Mouse (Mus musculus): ENCODE data around the gene Xrcc1. TPM values are rescaled to one million over a fixed set of nuclear protein-coding genes. Genes with fewer than 3 reads are reported as not detected.

Gene Xrcc1
- total and polyA plus RNA-seq, 2 experiments from 2014 or later, result 45.1 to 50.8 TPM

- WGBS, result 10% methylated on average over 15 of the region's 15 CpGs
- no peak for TF ChIP-seq CTCF (IDR thresholded peaks at IDR 0.05; ENCODE audit: low read depth)
Observed at GRCm38 (mm10) chr7:24505447-24506064, 40.5 kb upstream of the Xrcc1 start.

DNA sequence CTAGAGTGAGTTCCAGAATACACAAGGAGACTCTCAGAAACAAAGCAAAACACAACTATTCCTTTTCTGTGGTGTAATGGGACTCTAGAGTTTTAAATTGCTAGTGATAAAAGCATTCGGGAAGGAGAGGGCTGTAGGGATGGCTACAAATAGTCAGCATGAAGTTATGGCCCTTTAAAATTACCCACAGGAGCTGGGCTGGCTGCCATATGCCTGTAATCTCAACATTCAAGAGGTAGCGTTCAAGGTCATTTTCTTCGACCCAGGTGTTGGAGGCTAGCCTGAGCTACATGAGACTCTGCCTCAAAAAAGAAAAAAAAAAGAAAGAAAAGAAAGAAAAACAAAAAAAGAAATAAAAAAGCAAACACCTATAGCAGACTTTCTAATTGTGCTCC is 40.0 kb upstream of the Xrcc1 start:
- peak overlapping the region; percentile 78 for H3K9ac ChIP-seq (replicated peaks; ENCODE audit: low read length)
- WGBS, result 5% methylated on average over 3 of the region's 3 CpGs
- no peak for TF ChIP-seq CTCF (IDR thresholded peaks at IDR 0.05; ENCODE audit: low read depth)
- ATAC-seq (no peak), DNase-seq (ENCODE audit: low spot score) (peak; percentile 43)
- H3K27ac ChIP-seq, result peak overlapping the region; percentile 100
- H3K4me1 ChIP-seq (ENCODE audit: insufficient read depth, low read length), result peaks cover 14% of the 10 kb centered on the region
- peak overlapping the region; percentile 80 for H3K4me2 ChIP-seq (ENCODE audit: low read depth, low read length)
- 0 out of 2 replicates have a peak, but pooled peaks cover 6% of the 10 kb centered on the region for H3K36me3 ChIP-seq (ENCODE audit: insufficient read depth, low read length)
- no peaks in the 10 kb centered on the region for H3K9me3 ChIP-seq (ENCODE audit: low read length)
- no peaks in the 10 kb centered on the region for H3K27me3 ChIP-seq (ENCODE audit: insufficient read depth, low read length)
- H3K4me3 ChIP-seq (ENCODE audit: low read length), result peak overlapping the region; percentile 60

More at GRCm38 (mm10) chr7:24505447-24506064, 40.5 kb upstream of the Xrcc1 start:
- DNase-seq (ENCODE audit: low spot score) (peak; percentile 11), ATAC-seq (no peak)
- peak overlapping the region; percentile 100 for H3K27ac ChIP-seq
- H3K36me3 ChIP-seq (ENCODE audit: insufficient read depth, low read length), result 0 out of 2 replicates have a peak, but pooled peaks cover 6% of the 10 kb centered on the region
- peak overlapping the region; percentile 80 for H3K4me2 ChIP-seq (ENCODE audit: low read depth, low read length)
- H3K4me3 ChIP-seq (ENCODE audit: low read length), result no peak overlapping the region; the same call in 1 of the 2 replicates
- H3K9me3 ChIP-seq (ENCODE audit: low read length), result no peaks in the 10 kb centered on the region
- H3K4me1 ChIP-seq (ENCODE audit: insufficient read depth, low read length), result peaks cover 14% of the 10 kb centered on the region
- H3K9ac ChIP-seq (replicated peaks; ENCODE audit: low read length), result peak overlapping the region; percentile 35; the same call in 1 of the 2 replicates
- no peaks in the 10 kb centered on the region for H3K27me3 ChIP-seq (ENCODE audit: insufficient read depth, low read length)

DNA sequence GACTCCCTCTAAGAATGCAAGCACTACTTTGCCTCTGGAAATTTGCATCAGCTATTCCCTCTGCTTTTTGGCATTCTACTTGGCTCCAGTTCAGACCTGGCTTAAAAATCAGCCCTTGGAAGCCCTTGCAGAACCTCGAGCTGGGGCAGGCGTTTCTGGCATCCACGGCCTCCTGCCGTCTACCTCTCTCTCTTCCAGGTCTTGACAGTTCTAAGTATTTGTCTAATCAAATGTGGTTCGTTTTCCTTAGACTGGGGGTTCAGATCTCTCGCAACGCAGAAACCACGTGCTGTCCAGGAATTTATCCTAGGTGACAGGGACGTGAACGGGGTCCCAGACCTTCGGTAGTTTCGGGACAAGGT is 39.6 kb upstream of the Xrcc1 start:
- Histone ChIP-seq H3K9me3 (ENCODE audit: low read length) (no peaks in the 10 kb centered on the region), H3K4me2 (ENCODE audit: low read depth, low read length) (peak overlapping the region; percentile 80), H3K36me3 (ENCODE audit: insufficient read depth, low read length) (0 out of 2 replicates have a peak, but pooled peaks cover 6% of the 10 kb centered on the region), H3K27ac (peak overlapping the region; percentile 100), H3K27me3 (ENCODE audit: insufficient read depth, low read length) (no peaks in the 10 kb centered on the region), H3K4me1 (ENCODE audit: insufficient read depth, low read length) (peaks cover 14% of the 10 kb centered on the region), H3K9ac (replicated peaks; ENCODE audit: low read length) (peak overlapping the region; percentile 78), H3K4me3 (ENCODE audit: low read length) (peak overlapping the region; percentile 60)
- TF ChIP-seq CTCF (IDR thresholded peaks at IDR 0.05; ENCODE audit: low read depth), result no peak
- ATAC-seq (peak; percentile 11), DNase-seq (ENCODE audit: low spot score) (peak; percentile 81)
- 0% methylated on average over 12 of the region's 12 CpGs for WGBS

GRCm38 (mm10) chr7:24506838-24507725 is 39.0 kb upstream of the Xrcc1 start, which contains the start of gene Zfp428:
Zfp428 (plus strand) TSS chr7:24507006.
- Histone ChIP-seq H3K9me3 (ENCODE audit: low read length) (no peaks in the 10 kb centered on the region), H3K9ac (replicated peaks; ENCODE audit: low read length) (peak within 1 kb of the TSS; percentile 78), H3K27me3 (ENCODE audit: insufficient read depth, low read length) (no peaks in the 10 kb centered on the region), H3K4me3 (ENCODE audit: low read length) (peak within 1 kb of the TSS; percentile 60), H3K4me2 (ENCODE audit: low read depth, low read length) (peak within 1 kb of the TSS; percentile 80), H3K27ac (peak within 1 kb of the TSS; percentile 100), H3K36me3 (ENCODE audit: insufficient read depth, low read length) (0 out of 2 replicates have a peak, but pooled peaks cover 6% of the 10 kb centered on the region), H3K4me1 (ENCODE audit: insufficient read depth, low read length) (peaks cover 14% of the 10 kb centered on the region)
- DNase-seq (ENCODE audit: low spot score) (peak; percentile 96), ATAC-seq (peak; percentile 94)
- no peak for TF ChIP-seq CTCF (IDR thresholded peaks at IDR 0.05; ENCODE audit: low read depth)
- under 1% methylated on average over 81 of the region's 84 CpGs for WGBS

- peak; percentile 2 for ATAC-seq
- TF ChIP-seq CTCF (IDR thresholded peaks at IDR 0.05; ENCODE audit: low read depth), result no peak
Observed at GRCm38 (mm10) chr7:24507726-24508114, 38.4 kb upstream of the Xrcc1 start.

GRCm38 (mm10) chr7:24512355-24512754 is 33.7 kb upstream of the Xrcc1 start, which contains the start of gene AC161166.1:
AC161166.1 (minus strand) TSS chr7:24512455.
- no peaks in the 10 kb centered on the region for H3K36me3 ChIP-seq (ENCODE audit: insufficient read depth, low read length)
- no peak within 1 kb of the TSS for H3K4me2 ChIP-seq (ENCODE audit: low read depth, low read length)
- no peak within 1 kb of the TSS for H3K9ac ChIP-seq (replicated peaks; ENCODE audit: low read length)
- H3K27ac ChIP-seq, result no peak within 1 kb of the TSS
- no peak within 1 kb of the TSS for H3K4me3 ChIP-seq (ENCODE audit: low read length)
- DNase-seq (ENCODE audit: low spot score) (no peak), ATAC-seq (no peak)
- peaks cover 4% of the 10 kb centered on the region for H3K4me1 ChIP-seq (ENCODE audit: insufficient read depth, low read length)
- 87% methylated on average over 7 of the region's 7 CpGs for WGBS
- TF ChIP-seq CTCF (IDR thresholded peaks at IDR 0.05; ENCODE audit: low read depth), result no peak
- H3K9me3 ChIP-seq (ENCODE audit: low read length), result no peaks in the 10 kb centered on the region
- no peaks in the 10 kb centered on the region for H3K27me3 ChIP-seq (ENCODE audit: insufficient read depth, low read length)

More at GRCm38 (mm10) chr7:24507726-24508114, 38.4 kb upstream of the Xrcc1 start:
- DNase-seq (ENCODE audit: low spot score), result no peak
- peak overlapping the region; percentile 78 for H3K9ac ChIP-seq (replicated peaks; ENCODE audit: low read length)
- H3K4me1 ChIP-seq (ENCODE audit: insufficient read depth, low read length), result peaks cover 14% of the 10 kb centered on the region
- peak overlapping the region; percentile 100 for H3K27ac ChIP-seq
- H3K36me3 ChIP-seq (ENCODE audit: insufficient read depth, low read length), result 0 out of 2 replicates have a peak, but pooled peaks cover under 1% of the 10 kb centered on the region
- 1% methylated on average over 20 of the region's 20 CpGs for WGBS
- no peaks in the 10 kb centered on the region for H3K9me3 ChIP-seq (ENCODE audit: low read length)
- peak overlapping the region; percentile 80 for H3K4me2 ChIP-seq (ENCODE audit: low read depth, low read length)
- H3K4me3 ChIP-seq (ENCODE audit: low read length), result peak overlapping the region; percentile 60
- no peaks in the 10 kb centered on the region for H3K27me3 ChIP-seq (ENCODE audit: insufficient read depth, low read length)
